Mouse (Mus musculus) ovary, postnatal 14 days (tissue): ENCODE results near the gene Ptpn9.
"Not testable (repeated sequence)": the region's sequence is repeated elsewhere in the genome, so short reads cannot be mapped to it uniquely, and the experiment has no call there.

Experiments
- DNase-seq: peaks from one replicate; pipeline ENCODE4 v3.0.0; 2022; ENCODE audit warnings: low spot score

The Ptpn9 gene

DNA sequence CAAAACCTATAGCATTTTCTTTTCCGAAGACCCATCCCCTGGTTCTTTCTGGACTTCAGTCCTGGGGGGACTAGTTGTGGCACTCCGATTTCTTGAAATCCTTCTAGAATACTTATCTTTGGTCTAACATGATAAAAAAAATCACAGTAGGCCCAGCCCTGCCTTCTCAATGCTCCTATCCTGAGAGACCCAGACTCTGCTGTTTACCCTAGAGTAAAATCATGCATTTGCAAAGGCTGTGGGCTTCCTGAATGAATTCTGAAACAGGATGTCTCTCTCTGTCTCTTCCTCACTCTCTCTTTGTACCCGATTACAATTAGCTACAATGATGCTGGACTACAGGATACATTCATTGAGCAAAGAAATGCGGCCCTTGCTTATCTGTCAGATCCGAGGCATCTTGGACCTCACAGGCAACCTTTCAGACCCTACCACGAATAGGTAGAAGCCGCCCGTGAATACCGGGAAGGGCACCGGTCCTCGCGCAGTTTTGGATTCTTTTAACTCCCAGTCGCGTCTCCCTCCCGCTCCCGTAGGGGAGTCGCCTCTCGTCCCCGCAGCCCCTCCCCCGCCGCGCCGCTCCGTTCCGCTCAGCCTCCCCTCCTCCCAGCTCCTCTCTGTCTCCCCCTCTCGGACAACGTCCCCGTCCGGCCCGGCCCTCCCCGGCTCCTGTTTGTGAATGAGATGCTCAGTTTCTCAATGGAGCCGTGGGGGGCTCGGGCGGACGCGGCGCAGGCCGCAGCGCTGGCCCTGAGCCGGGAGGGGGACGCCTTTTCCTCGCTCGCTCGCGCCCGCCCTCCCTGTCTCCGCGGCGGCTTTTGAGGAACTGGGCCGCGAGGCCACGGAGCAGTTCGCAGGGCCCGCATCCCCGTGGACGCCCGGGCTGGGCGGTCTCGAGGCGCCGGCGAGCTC is at the start of gene Ptpn9:
Gene Ptpn9, plus strand, starts transcription at position 638 of the 912 bp plus-strand sequence.
- peak; percentile 86 for DNase-seq

- not testable (repeated sequence) for DNase-seq
Measured at GRCm38 (mm10) chr9:56947481-56947880, 47.2 kb upstream of the Ptpn9 start.

GRCm38 (mm10) chr9:56948699-56949098 is 46.0 kb upstream of the Ptpn9 start:
- DNase-seq = not testable (repeated sequence)

DNA sequence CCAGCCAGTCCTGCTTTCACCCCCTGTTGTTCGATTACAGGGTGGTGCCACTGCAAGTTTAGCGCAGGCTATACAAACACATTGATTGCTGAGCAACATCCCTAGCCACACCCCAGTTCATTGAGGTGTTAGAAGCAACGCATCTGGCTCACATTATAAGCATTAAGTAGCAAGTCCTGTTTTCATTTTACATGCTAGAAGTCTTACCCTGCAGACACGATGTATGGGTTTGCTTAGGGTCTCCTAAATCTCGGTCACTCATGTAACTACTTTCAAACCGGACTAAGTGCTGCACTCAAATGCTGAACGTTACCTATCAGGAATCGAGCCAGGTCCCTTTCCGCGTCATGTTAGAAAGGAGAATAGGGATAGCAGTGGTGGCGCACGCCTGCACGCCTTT is 45.0 kb upstream of the Ptpn9 start:
- DNase-seq = no peak

- DNase-seq = peak; percentile 94
Measured at GRCm38 (mm10) chr9:56950414-56951400, 44.0 kb upstream of the Ptpn9 start, which contains the start of gene Snupn. TSS of gene Snupn (plus strand) at chr9:56950878.

- DNase-seq = no peak
Measured at GRCm38 (mm10) chr9:56953562-56953961, 41.2 kb upstream of the Ptpn9 start.

- no peak for DNase-seq
Measured at GRCm38 (mm10) chr9:56956966-56957675, 37.6 kb upstream of the Ptpn9 start.

DNA sequence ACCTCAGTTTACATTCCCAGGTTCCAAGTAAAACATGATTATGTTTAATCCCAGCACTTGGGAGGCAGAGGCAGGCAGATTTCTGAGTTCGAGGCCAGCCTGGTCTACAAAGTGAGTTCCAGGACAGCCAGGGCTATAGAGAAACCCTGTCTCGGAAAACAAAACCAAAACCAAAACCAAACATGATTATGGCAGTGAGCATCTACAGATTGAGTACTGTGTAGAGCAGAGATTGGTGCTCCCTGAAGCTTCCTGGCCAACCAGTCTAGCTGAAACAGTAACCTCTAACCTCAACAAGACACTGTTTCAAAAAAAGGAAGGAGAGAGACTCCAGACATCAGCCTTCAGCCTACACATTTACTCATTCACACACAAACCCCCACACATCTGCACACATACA is 36.0 kb upstream of the Ptpn9 start:
- DNase-seq = no peak

DNA sequence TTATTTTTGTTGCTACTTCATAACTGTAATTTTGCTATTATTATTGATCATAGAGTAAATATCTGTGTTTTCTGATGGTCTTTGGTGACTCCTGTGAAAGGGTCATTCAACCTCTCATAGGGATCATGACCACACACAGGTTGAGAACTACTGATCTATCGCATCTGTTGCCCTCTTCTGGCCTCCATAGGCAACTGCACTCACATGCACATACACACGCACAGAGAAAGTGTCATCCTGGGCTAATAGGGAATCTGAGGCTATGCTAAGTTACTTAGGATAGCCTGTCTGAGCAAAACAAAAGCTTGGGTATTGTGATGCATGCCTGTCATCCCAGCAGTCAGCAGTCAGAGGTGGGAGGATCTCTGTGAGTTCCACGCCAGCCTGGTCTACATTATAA is 33.1 kb upstream of the Ptpn9 start:
- no peak for DNase-seq

DNA sequence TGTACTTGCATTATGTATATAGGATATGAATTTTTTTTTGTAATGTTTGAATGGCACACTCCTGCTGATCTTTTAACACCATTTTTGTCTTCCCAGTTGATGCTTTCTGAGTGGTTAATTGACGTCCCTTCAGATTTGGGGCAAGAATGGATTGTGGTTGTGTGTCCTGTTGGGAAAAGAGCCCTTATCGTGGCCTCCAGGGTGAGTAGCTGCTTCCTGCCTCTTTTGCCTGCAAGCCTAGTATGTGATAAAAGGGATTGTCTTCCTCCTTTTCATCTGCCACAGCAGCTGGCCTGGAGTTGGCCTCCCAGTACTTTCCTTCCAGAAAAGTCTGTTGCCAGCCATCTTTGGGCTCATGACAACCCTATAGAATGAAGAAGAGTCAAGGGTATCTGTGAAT is 24.6 kb upstream of the Ptpn9 start:
- DNase-seq = no peak

DNA sequence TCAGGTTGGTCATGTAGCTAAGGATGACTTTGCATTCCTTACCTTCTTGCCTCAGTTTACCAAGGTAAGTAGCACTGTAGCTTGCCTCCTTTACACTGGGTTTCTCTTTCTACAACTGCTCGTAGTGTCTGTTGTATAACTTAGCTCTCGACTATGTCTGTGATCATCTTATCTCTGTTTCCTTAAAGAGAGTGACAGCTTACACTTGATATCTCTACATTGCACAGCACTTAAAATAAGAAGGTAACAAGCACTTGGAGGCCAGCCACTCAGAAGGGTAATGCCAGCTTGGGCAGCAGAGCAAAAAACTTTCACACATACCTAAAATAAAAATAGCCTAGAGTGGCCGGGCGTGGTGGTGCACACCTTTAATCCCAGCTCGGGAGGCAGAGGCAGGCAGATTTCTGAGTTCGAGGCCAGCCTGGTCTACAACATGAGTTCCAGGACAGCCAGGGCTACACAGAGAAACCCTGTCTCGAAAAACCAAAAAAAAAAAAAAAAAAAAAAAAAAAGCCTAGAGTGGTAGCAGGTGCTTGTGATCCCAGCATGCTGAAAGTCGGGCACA is 20.7 kb upstream of the Ptpn9 start:
- DNase-seq = no peak

DNA sequence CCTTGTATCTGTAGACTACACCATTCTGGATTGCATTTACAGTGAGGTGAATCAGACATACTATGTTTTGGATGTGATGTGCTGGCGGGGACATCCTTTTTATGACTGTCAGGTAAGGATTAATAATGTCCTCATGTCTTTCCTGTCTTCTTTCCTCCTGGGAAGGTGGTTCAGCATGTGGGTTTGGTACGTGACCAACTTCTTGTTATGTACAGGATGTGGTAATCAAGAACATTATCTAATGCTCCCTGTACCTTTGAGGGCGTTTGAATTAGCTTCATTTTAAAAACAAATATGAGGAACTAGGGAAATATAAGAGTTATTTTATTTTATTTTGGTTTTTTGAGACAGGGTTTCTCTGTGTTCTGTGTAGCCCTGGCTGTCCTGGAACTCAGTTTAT is 19.5 kb upstream of the Ptpn9 start:
- no peak for DNase-seq

DNA sequence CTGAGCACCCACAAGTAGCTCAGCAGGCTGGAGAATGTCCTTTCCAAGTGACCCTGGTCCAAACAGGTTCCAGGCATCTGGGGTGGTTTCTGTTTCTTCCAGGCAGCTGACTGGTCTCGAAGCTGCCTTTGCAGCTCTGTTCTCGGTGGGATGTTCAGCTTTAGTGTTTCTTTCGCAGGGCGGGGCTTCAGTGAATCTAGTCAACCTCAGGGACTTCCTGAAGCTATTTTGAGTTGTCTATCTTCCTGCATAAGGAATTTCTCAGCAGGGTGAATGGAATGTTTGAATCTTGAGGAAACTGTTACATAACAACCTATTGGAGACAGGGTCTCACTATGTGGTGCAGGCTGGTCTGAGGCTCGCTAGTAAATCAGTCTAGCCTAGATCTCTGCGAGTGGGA is 14.5 kb upstream of the Ptpn9 start:
- no peak for DNase-seq

DNA sequence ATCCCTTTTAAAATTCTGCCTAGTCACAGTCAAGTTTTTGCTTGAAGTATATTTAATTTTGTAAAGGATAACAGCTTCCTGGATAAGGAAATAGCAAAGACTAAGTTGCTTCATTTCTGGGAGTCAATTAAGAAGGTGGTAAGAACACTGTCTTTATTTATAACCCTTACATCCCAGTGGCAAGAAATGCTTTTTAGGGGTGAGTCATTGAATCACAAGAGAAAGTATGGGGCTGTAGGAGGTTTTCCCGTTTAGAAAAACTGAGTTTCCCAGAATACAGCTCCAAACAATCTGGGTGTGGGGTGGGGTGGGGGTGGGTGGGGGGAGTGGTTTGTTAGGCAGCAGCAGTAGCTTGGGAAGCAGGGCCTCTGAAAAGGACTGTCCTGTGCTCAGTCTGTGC is 13.2 kb upstream of the Ptpn9 start:
- DNase-seq = no peak

DNA sequence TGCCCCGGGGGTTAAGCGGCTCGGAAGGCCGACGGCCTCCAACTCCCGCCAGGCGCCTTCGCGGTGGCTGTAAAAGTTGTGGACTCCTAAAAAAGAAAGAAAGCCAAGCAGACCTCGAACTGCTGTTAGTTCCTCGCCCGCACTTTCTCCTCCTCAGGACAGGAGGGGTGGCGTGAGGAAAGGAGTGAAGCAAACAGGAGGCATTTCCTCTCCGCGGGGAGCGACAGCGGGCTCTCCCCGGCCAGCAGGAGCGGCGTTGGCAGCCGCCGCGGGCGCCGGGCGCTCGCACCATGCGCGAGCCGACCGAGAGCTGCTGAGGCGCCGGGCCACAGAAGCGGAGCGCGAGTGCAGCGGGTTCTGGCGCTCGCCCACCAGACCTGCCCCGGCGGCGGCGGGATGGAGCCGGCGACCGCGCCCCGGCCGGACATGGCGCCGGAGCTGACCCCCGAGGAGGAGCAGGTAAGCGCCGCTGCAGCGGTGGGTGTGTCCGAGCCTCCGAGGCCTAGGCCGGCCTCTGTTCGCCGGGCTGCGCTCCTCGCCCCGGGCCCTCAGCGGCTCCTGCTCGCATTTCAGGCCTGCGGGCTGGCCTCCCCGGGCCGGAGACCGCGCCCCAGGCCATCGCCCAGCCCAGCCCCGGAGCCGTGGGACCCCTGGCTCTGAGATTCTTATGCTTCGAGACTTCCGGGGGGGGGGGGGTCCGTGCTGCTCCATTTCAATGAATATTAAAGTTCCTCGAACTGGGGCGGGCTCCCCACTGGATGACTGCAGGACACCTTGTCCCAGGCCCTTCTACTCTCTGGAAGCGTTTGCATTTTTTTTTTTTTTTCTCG is 690 bp downstream of the Ptpn9 start:
- peak; percentile 46 for DNase-seq

DNA sequence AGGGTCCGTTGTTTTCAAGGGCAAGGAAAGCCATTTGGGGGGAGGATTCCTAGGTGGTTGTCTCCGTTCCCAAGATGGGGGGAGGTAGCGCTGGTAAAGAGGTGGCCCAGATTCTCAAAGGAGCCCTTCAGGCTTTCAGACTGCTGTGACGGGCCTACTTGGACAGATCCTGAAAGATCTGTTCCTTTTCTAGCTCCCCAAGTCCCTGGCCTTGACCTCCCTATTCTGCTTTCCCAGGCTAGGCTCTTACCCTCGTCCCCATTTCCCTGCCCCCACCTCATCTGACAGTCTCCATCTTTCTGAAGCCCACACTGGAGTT is 1.3 kb downstream of the Ptpn9 start:
- no peak for DNase-seq

GRCm38 (mm10) chr9:56997206-56997605 is 2.5 kb downstream of the Ptpn9 start:
- not testable (repeated sequence) for DNase-seq

- DNase-seq = no peak
Measured at GRCm38 (mm10) chr9:57003011-57003410, 8.3 kb downstream of the Ptpn9 start.

- no peak for DNase-seq
Measured at GRCm38 (mm10) chr9:57012393-57012792, 17.7 kb downstream of the Ptpn9 start.

DNA sequence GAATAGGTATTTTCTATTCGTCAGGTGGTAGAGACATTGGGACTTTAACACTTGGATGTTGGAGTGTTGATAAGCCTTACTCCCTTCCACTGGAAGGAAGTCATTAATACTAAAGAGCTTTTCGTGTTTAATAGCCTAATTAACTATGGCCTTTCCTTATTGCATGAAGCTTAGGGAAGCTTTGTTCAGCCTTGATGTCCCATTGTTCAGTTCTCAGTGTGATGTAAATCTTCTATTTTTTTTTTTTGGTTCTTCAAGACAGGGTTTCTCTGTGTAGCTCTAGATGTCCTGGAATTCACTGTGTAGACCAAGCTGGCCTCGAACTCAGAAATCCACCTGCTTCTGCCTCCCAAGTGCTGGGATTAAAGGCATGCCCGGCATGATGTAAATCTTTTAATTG is 18.2 kb downstream of the Ptpn9 start:
- DNase-seq = no peak

DNA sequence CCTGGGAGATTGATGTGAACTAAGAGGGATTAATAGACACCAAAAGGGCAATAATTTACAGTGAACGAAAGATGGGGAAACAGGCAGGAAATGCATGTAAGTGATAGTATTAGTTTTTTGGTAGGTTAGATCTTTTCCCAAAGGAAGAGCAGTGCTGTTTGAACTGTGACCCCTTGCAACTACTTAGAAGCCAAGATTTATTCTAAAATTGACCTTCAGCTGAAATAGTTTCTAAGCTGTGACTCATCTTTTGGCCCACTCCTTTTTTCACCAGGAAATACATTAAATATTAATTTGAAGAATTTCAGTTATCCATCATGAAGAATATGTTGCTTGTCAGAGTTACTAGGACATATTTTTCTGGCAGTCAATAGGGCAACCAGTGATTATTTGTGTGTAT is 19.0 kb downstream of the Ptpn9 start:
- no peak for DNase-seq
